Mouse (Mus musculus): Measurements from ENCODE around the gene Btf3l4. TPM values are rescaled to one million over a fixed set of nuclear protein-coding genes. Genes with fewer than 3 reads are reported as not detected.

Btf3l4 gene
- total RNA-seq, 1 experiment = 44.6 TPM

GRCm38 (mm10) chr4:108845824-108846569 is 12.6 kb upstream of the Btf3l4 start:
- H3K4me3 ChIP-seq (ENCODE audit: insufficient read depth in 1 of 2, low read depth in 1 of 2, low read length in 2 of 2, poor library complexity in 1 of 2, severe bottlenecking in 1 of 2) = no peak overlapping the region
- no peak for DNase-seq (ENCODE audit: low read depth, low spot score)
- TF ChIP-seq MAFK (IDR thresholded peaks at IDR 0.05; ENCODE audit: insufficient read depth, low read depth, low read length) = no peak
- TF ChIP-seq ZC3H11A (IDR thresholded peaks at IDR 0.05; ENCODE audit: borderline replicate concordance, low read depth, low read length) = no peak
- no peak for TF ChIP-seq ZNF384 (IDR thresholded peaks at IDR 0.05; ENCODE audit: low read depth, low read length)
- TF ChIP-seq HCFC1 (IDR thresholded peaks at IDR 0.05; ENCODE audit: borderline replicate concordance, insufficient read depth, low read length) = no peak
- TF ChIP-seq CHD2 (IDR thresholded peaks at IDR 0.05; ENCODE audit: low read depth, low read length) = no peak
- in situ Hi-C loops (cut with MboI; ENCODE audit: low sequenced_read_pairs in 2 of 2, unreplicated experiment in 2 of 2) = no loop called here
- H3K4me1 ChIP-seq (ENCODE audit: control insufficient read depth in 2 of 2, insufficient read depth in 2 of 2, low read length in 2 of 2, poor library complexity in 1 of 2) = peaks cover 2 to 4% of the 10 kb centered on the region in 2 experiments; a peak in 2 of 4 replicates
- no peaks in the 10 kb centered on the region for H3K9me3 ChIP-seq (ENCODE audit: control insufficient read depth, insufficient read depth, low read depth, low read length)
- H3K27ac ChIP-seq (ENCODE audit: insufficient read depth, low read depth, low read length, poor library complexity, severe bottlenecking) = no peak overlapping the region
- H3K9ac ChIP-seq (ENCODE audit: insufficient read depth, low read depth, low read length, poor library complexity, severe bottlenecking) = no peak overlapping the region
- peaks cover 4% of the 10 kb centered on the region; the same call in 1 of the 2 replicates for H3K36me3 ChIP-seq (ENCODE audit: control insufficient read depth, insufficient read depth, low read length, poor library complexity, severe bottlenecking)

GRCm38 (mm10) chr4:108843336-108843735 is 9.9 kb upstream of the Btf3l4 start:
- TF ChIP-seq ZC3H11A (IDR thresholded peaks at IDR 0.05; ENCODE audit: borderline replicate concordance, low read depth, low read length) = no peak
- TF ChIP-seq ZNF384 (IDR thresholded peaks at IDR 0.05; ENCODE audit: low read depth, low read length) = no peak
- no peak for TF ChIP-seq HCFC1 (IDR thresholded peaks at IDR 0.05; ENCODE audit: borderline replicate concordance, insufficient read depth, low read length)
- no peak for TF ChIP-seq CHD2 (IDR thresholded peaks at IDR 0.05; ENCODE audit: low read depth, low read length)
- no peak for TF ChIP-seq MAFK (IDR thresholded peaks at IDR 0.05; ENCODE audit: insufficient read depth, low read depth, low read length)
- DNase-seq (ENCODE audit: low read depth, low spot score) = no peak
- no peaks in the 10 kb centered on the region for H3K9me3 ChIP-seq (ENCODE audit: control insufficient read depth, insufficient read depth, low read depth, low read length)
- H3K4me3 ChIP-seq (ENCODE audit: insufficient read depth in 1 of 2, low read depth in 1 of 2, low read length in 2 of 2, poor library complexity in 1 of 2, severe bottlenecking in 1 of 2) = no peak overlapping the region
- peaks cover under 1% of the 10 kb centered on the region; the same call in 1 of the 2 replicates for H3K36me3 ChIP-seq (ENCODE audit: control insufficient read depth, insufficient read depth, low read length, poor library complexity, severe bottlenecking)
- in situ Hi-C loops (cut with MboI; ENCODE audit: low sequenced_read_pairs in 2 of 2, unreplicated experiment in 2 of 2) = no loop called here
- no peak overlapping the region for H3K9ac ChIP-seq (ENCODE audit: insufficient read depth, low read depth, low read length, poor library complexity, severe bottlenecking)
- H3K4me1 ChIP-seq (ENCODE audit: control insufficient read depth in 2 of 2, insufficient read depth in 2 of 2, low read length in 2 of 2, poor library complexity in 1 of 2) = peaks cover 0 to 4% of the 10 kb centered on the region in 2 experiments; a peak in 1 of 4 replicates
- peak overlapping the region; percentile 44; the same call in 1 of the 2 replicates for H3K27ac ChIP-seq (ENCODE audit: insufficient read depth, low read depth, low read length, poor library complexity, severe bottlenecking)

GRCm38 (mm10) chr4:108841920-108842578 is 8.6 kb upstream of the Btf3l4 start:
- in situ Hi-C loops (cut with MboI; ENCODE audit: low sequenced_read_pairs in 2 of 2, unreplicated experiment in 2 of 2) = no loop called here
- Histone ChIP-seq H3K4me3 (ENCODE audit: insufficient read depth in 1 of 2, low read depth in 1 of 2, low read length in 2 of 2, poor library complexity in 1 of 2, severe bottlenecking in 1 of 2) (no peak overlapping the region), H3K4me1 (ENCODE audit: control insufficient read depth in 2 of 2, insufficient read depth in 2 of 2, low read length in 2 of 2, poor library complexity in 1 of 2) (peaks cover 0 to 4% of the 10 kb centered on the region in 2 experiments; a peak in 1 of 4 replicates), H3K9ac (ENCODE audit: insufficient read depth, low read depth, low read length, poor library complexity, severe bottlenecking) (no peak overlapping the region), H3K36me3 (ENCODE audit: control insufficient read depth, insufficient read depth, low read length, poor library complexity, severe bottlenecking) (no peaks in the 10 kb centered on the region), H3K9me3 (ENCODE audit: control insufficient read depth, insufficient read depth, low read depth, low read length) (no peaks in the 10 kb centered on the region), H3K27ac (ENCODE audit: insufficient read depth, low read depth, low read length, poor library complexity, severe bottlenecking) (no peak overlapping the region; the same call in 1 of the 2 replicates)
- DNase-seq (ENCODE audit: low read depth, low spot score) = no peak
- TF ChIP-seq MAFK (IDR thresholded peaks at IDR 0.05; ENCODE audit: insufficient read depth, low read depth, low read length) (no peak), ZC3H11A (IDR thresholded peaks at IDR 0.05; ENCODE audit: borderline replicate concordance, low read depth, low read length) (no peak), ZNF384 (IDR thresholded peaks at IDR 0.05; ENCODE audit: low read depth, low read length) (no peak), CHD2 (IDR thresholded peaks at IDR 0.05; ENCODE audit: low read depth, low read length) (no peak), HCFC1 (IDR thresholded peaks at IDR 0.05; ENCODE audit: borderline replicate concordance, insufficient read depth, low read length) (no peak)

GRCm38 (mm10) chr4:108838031-108838430 is 4.6 kb upstream of the Btf3l4 start:
- Histone ChIP-seq H3K9ac (ENCODE audit: insufficient read depth, low read depth, low read length, poor library complexity, severe bottlenecking) (no peak overlapping the region), H3K36me3 (ENCODE audit: control insufficient read depth, insufficient read depth, low read length, poor library complexity, severe bottlenecking) (no peaks in the 10 kb centered on the region), H3K4me3 (ENCODE audit: insufficient read depth in 1 of 2, low read depth in 1 of 2, low read length in 2 of 2, poor library complexity in 1 of 2, severe bottlenecking in 1 of 2) (no peak overlapping the region), H3K27ac (ENCODE audit: insufficient read depth, low read depth, low read length, poor library complexity, severe bottlenecking) (no peak overlapping the region), H3K9me3 (ENCODE audit: control insufficient read depth, insufficient read depth, low read depth, low read length) (no peaks in the 10 kb centered on the region), H3K4me1 (ENCODE audit: control insufficient read depth in 2 of 2, insufficient read depth in 2 of 2, low read length in 2 of 2, poor library complexity in 1 of 2) (0 out of 4 replicates have a peak, but pooled peaks cover 0 to 1% of the 10 kb centered on the region in 2 experiments)
- DNase-seq (ENCODE audit: low read depth, low spot score) = no peak
- no peak for TF ChIP-seq MAFK (IDR thresholded peaks at IDR 0.05; ENCODE audit: insufficient read depth, low read depth, low read length)
- TF ChIP-seq HCFC1 (IDR thresholded peaks at IDR 0.05; ENCODE audit: borderline replicate concordance, insufficient read depth, low read length) = no peak
- no peak for TF ChIP-seq ZNF384 (IDR thresholded peaks at IDR 0.05; ENCODE audit: low read depth, low read length)
- no peak for TF ChIP-seq ZC3H11A (IDR thresholded peaks at IDR 0.05; ENCODE audit: borderline replicate concordance, low read depth, low read length)
- no peak for TF ChIP-seq CHD2 (IDR thresholded peaks at IDR 0.05; ENCODE audit: low read depth, low read length)
- in situ Hi-C loops (cut with MboI; ENCODE audit: low sequenced_read_pairs in 2 of 2, unreplicated experiment in 2 of 2) = no loop called here
